Mouse (Mus musculus): ENCODE measurements around the gene Pus7.

DNA sequence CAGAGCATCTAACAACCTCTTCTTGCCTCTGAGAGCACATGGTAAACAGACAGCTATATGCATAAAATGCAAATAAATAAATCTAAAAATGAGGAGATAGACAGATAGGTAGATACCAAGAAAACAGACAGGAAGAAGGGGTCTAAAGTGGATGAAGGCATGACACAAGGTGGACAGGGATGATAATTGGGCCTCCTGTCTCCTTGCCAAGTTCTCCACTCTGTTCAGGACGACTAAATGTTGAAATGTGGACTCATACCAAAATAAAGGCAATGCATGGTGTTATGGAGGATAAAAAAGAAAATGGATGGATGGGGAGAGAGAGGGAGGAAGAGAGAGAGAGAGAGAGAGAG lies 65.4 kb downstream of the Pus7 start:
- TF ChIP-seq CTCF (conservative IDR thresholded peaks at IDR 0.05; ENCODE audit: low read length) (no peak), POU5F1 (IDR thresholded peaks at IDR 0.05; ENCODE audit: borderline replicate concordance, low read length) (no peak)

All from E14TG2a.4 (cell line).